Mouse (Mus musculus) heart, adult 9 months (tissue): Measurements from ENCODE around the gene Mettl23.
"Not testable (repeated sequence)": the region's sequence is repeated elsewhere in the genome, so short reads cannot be mapped to it uniquely, and the experiment has no call there.

Experiments
- DNase-seq, 2 experiments: peaks; one replicate each; pipeline ENCODE4 v3.0.0; 2022; ENCODE audit warnings: low spot score in 2 of 2

Gene Mettl23

GRCm38 (mm10) chr11:116818722-116819121 is 24.4 kb upstream of the Mettl23 start:
- DNase-seq = no peak

GRCm38 (mm10) chr11:116819932-116820593 is 23.0 kb upstream of the Mettl23 start:
- peak in 1 of 2 experiments; percentile 55 for DNase-seq

GRCm38 (mm10) chr11:116821057-116821940 is 21.8 kb upstream of the Mettl23 start:
- DNase-seq = peak in 1 of 2 experiments; percentile 50

GRCm38 (mm10) chr11:116822215-116822614 is 20.9 kb upstream of the Mettl23 start:
- DNase-seq = no peak

- DNase-seq = no peak
Observed at GRCm38 (mm10) chr11:116822626-116823025, 20.5 kb upstream of the Mettl23 start.

- no peak for DNase-seq
Observed at GRCm38 (mm10) chr11:116823255-116823654, 19.8 kb upstream of the Mettl23 start.

GRCm38 (mm10) chr11:116823885-116824284 is 19.2 kb upstream of the Mettl23 start:
- not testable (repeated sequence) for DNase-seq

GRCm38 (mm10) chr11:116825230-116825629 is 17.8 kb upstream of the Mettl23 start:
- no peak for DNase-seq

- DNase-seq = no peak
Observed at GRCm38 (mm10) chr11:116826550-116827504, 16.3 kb upstream of the Mettl23 start.

- peak; percentile 85 to 88 for DNase-seq
Observed at GRCm38 (mm10) chr11:116827534-116828165, 15.4 kb upstream of the Mettl23 start, which contains the start of gene Mxra7. Gene Mxra7 (minus strand): TSS chr11:116828046.

- no peak for DNase-seq
Observed at GRCm38 (mm10) chr11:116832172-116832685, 10.8 kb upstream of the Mettl23 start.

- no peak for DNase-seq
Observed at GRCm38 (mm10) chr11:116834954-116835353, 8.1 kb upstream of the Mettl23 start.

- DNase-seq = no peak
Observed at GRCm38 (mm10) chr11:116836283-116836682, 6.8 kb upstream of the Mettl23 start.

GRCm38 (mm10) chr11:116837441-116837840 is 5.6 kb upstream of the Mettl23 start:
- DNase-seq = no peak

GRCm38 (mm10) chr11:116838936-116839335 is 4.1 kb upstream of the Mettl23 start:
- no peak for DNase-seq

GRCm38 (mm10) chr11:116839601-116840000 is 3.5 kb upstream of the Mettl23 start:
- no peak for DNase-seq

GRCm38 (mm10) chr11:116840748-116841147 is 2.3 kb upstream of the Mettl23 start:
- no peak for DNase-seq

GRCm38 (mm10) chr11:116842531-116843260 is 382 bp upstream of the Mettl23 start:
- peak; percentile 63 to 67 for DNase-seq

GRCm38 (mm10) chr11:116846593-116847181 is 3.6 kb downstream of the Mettl23 start:
- DNase-seq = no peak
